Mouse (Mus musculus) embryonic fibroblast, embryonic 13.5 days (primary cell): ENCODE results near the gene Agpat4.

Experiments
- CTCF ChIP-seq: IDR thresholded peaks from 2 replicates; pipeline ENCODE4 v1.5.1; 2011; ENCODE audit warnings: mild to moderate bottlenecking, control low read depth, low read length, moderate library complexity, borderline replicate concordance; ENCODE audit not compliant: insufficient read depth
- POLR2A ChIP-seq: IDR thresholded peaks from 2 replicates; pipeline ENCODE4 v1.6.1; 2011; ENCODE audit warnings: low read depth, mild to moderate bottlenecking, control low read depth, low read length, moderate library complexity

DNA sequence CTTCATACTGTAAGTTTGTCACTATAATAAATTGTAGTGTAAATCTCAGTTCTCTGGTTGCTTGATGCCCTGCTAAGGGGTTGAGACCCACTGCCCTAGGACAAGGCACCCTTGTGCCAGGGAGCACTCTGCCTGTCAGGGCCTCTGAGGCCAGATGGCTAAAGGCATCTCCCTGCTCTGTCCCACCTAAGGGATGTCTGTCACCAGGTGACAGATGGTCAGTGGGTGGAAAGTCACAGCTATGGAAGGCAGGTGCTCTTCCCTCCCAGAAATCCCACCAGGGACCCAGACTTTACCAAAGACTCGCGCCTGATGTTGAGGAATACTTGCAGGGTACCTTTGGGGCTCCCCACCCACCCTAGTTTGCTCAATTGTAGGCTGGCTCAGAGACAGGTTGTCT, 42.0 kb downstream of the Agpat4 start:
- TF ChIP-seq CTCF: no peak
- no peak for TF ChIP-seq POLR2A
